ENCODE assay signal across 31 mouse cellular contexts in genomic region chr17:85891243-85891642, GRCm38 (mm10).
DNase-seq lines count a peak whose midpoint lies in the region; ATAC-seq and TF ChIP-seq lines count a peak whose summit lies in the region.
"Had no signal": no experiment of that assay in that cellular context is flagged by ENCODE, and none has a peak within 500 bp of the region (broad histone marks: within the 10 kb centered on the region; RNA-seq: fewer than 3 reads in every experiment).

No protein-coding gene starts in this region.

- H3K36me3 ChIP-seq in heart, embryonic 16.5 days (ENCODE audit: control insufficient read depth, insufficient read depth): no peaks in the 10 kb centered on the region
- H3K36me3 ChIP-seq in heart, adult 2 months (ENCODE audit: control insufficient read depth, insufficient read depth, low read length): no peaks in the 10 kb centered on the region
- H3K36me3 ChIP-seq in kidney, adult 2 months (ENCODE audit: control insufficient read depth, insufficient read depth, low read length): no peaks in the 10 kb centered on the region
- H3K36me3 ChIP-seq: embryonic facial prominence, embryonic 13.5 days; limb, embryonic 12.5 days; midbrain, embryonic 15.5 days; neural tube, embryonic 12.5 days had no signal

- H3K27me3 ChIP-seq in heart, embryonic 16.5 days (ENCODE audit: control insufficient read depth, insufficient read depth, low read length): no peaks in the 10 kb centered on the region
- no peaks in the 10 kb centered on the region for H3K27me3 ChIP-seq in heart, adult 2 months (ENCODE audit: control insufficient read depth, insufficient read depth, low read length)
- no peaks in the 10 kb centered on the region for H3K27me3 ChIP-seq in kidney, adult 2 months (replicated peaks; ENCODE audit: control insufficient read depth, insufficient read depth, low read length)
- H3K27me3 ChIP-seq: forebrain, embryonic 13.5 days; midbrain, embryonic 15.5 days; neural tube, embryonic 12.5 days had no signal

- intact Hi-C loops in heart, adult 2 months (cut with DNase I): no loop called here

- no peak for TF ChIP-seq POLR2A in heart, adult 2 months (IDR thresholded peaks at IDR 0.05; ENCODE audit: insufficient read depth, low read depth, low read length)
- no peak for TF ChIP-seq POLR2A in kidney, adult 2 months (IDR thresholded peaks at IDR 0.05; ENCODE audit: low read depth, low read length)

- peak overlapping the region; percentile 21; the same call in 1 of the 2 replicates for H3K4me2 ChIP-seq in heart, embryonic 16.5 days (ENCODE audit: low read depth, low read length)
- H3K4me2 ChIP-seq: embryonic facial prominence, embryonic 13.5 days; forebrain, embryonic 13.5 days; hindbrain, embryonic 14.5 days; limb, embryonic 12.5 days; liver, embryonic 11.5 days; midbrain, embryonic 15.5 days; neural tube, embryonic 12.5 days had no signal

- H3K27ac ChIP-seq in heart, embryonic 16.5 days (ENCODE audit: low read length): peak overlapping the region; percentile 37; the same call in 1 of the 2 replicates
- H3K27ac ChIP-seq in heart, adult 2 months: no peak overlapping the region
- H3K27ac ChIP-seq in kidney, adult 2 months (ENCODE audit: insufficient read depth, low read depth, low read length): no peak overlapping the region
- H3K27ac ChIP-seq: embryonic facial prominence, embryonic 13.5 days; forebrain, embryonic 13.5 days; gastrocnemius, adult 2 months; hindbrain, embryonic 14.5 days; layer of hippocampus, adult 2 months; limb, embryonic 12.5 days; macrophage; midbrain, embryonic 15.5 days; neural tube, embryonic 12.5 days; stomach, postnatal 0 days had no signal

- no peak for TF ChIP-seq CTCF in heart, adult 2 months (IDR thresholded peaks at IDR 0.05)
- no peak for TF ChIP-seq CTCF in kidney, adult 2 months (conservative IDR thresholded peaks at IDR 0.05; ENCODE audit: insufficient read depth, insufficient read length, low read depth, low read length)

- ATAC-seq in heart, embryonic 16.5 days (replicated peaks; ENCODE audit: extremely low read depth, insufficient read depth, low FRiP score): no peak
- ATAC-seq: inflammation-experienced regulatory T-cells, adult 6 months; liver, postnatal 0 days; lung, postnatal 0 days; midbrain, embryonic 15.5 days had no signal

- no peak overlapping the region for H3K4me3 ChIP-seq in heart, embryonic 16.5 days (ENCODE audit: low read length)
- H3K4me3 ChIP-seq in heart, adult 2 months: no peak overlapping the region
- H3K4me3 ChIP-seq in kidney, adult 2 months (ENCODE audit: insufficient read depth, low read depth, low read length): no peak overlapping the region
- H3K4me3 ChIP-seq: embryonic facial prominence, embryonic 13.5 days; erythroblast, embryonic 14.5 days; forebrain, embryonic 13.5 days; gastrocnemius, adult 2 months; layer of hippocampus, adult 2 months; limb, embryonic 12.5 days; midbrain, embryonic 15.5 days; neural tube, embryonic 12.5 days had no signal

- TF ChIP-seq EP300 in heart, adult 2 months (IDR thresholded peaks at IDR 0.05; ENCODE audit: insufficient read depth, low read depth, low read length): no peak

- no peaks in the 10 kb centered on the region for H3K9me3 ChIP-seq in heart, embryonic 16.5 days (replicated peaks; ENCODE audit: control insufficient read depth, low read length)
- H3K9me3 ChIP-seq: embryonic facial prominence, embryonic 13.5 days; forebrain, embryonic 13.5 days; limb, embryonic 12.5 days; midbrain, embryonic 15.5 days; neural tube, embryonic 12.5 days had no signal

- no peaks in the 10 kb centered on the region for H3K79me2 ChIP-seq in heart, adult 2 months (replicated peaks; ENCODE audit: control insufficient read depth, insufficient read depth, low read length)

- DNase-seq in adrenal gland, adult 2 months: peak; percentile 53
- no peak for DNase-seq in adrenal gland, postnatal 4 days (ENCODE audit: low spot score in 2 of 2)
- DNase-seq in heart, adult 2 months: no peak
- peak; percentile 88 for DNase-seq in Muller cell, postnatal 12 days (ENCODE audit: inconsistent ontology term)
- no peak for DNase-seq in kidney, adult 2 months
- DNase-seq in layer of hippocampus, postnatal 14 days (ENCODE audit: low spot score in 2 of 2): no peak
- DNase-seq: cerebellum, adult 2 months; cerebellum, postnatal 36 days; embryo, embryonic 11 days; gastrocnemius, adult 2 months; heart, postnatal 36 days; kidney, adult 8-10 months; kidney, postnatal 14 days; liver, postnatal 0 days; right cerebral cortex, postnatal 14 days; thymus, adult 2 months; thymus, postnatal 4 days had no signal

- peaks cover 25% of the 10 kb centered on the region for H3K4me1 ChIP-seq in heart, embryonic 16.5 days (ENCODE audit: control insufficient read depth, insufficient read depth, low read length)
- no peaks in the 10 kb centered on the region for H3K4me1 ChIP-seq in heart, adult 2 months (ENCODE audit: control insufficient read depth, insufficient read depth, low read length)
- no peaks in the 10 kb centered on the region for H3K4me1 ChIP-seq in kidney, adult 2 months (ENCODE audit: control insufficient read depth, insufficient read depth, low read length)
- H3K4me1 ChIP-seq: neural tube, embryonic 12.5 days had no signal

- no peak overlapping the region for H3K9ac ChIP-seq in heart, embryonic 16.5 days (ENCODE audit: low read length)
- no peak overlapping the region for H3K9ac ChIP-seq in heart, adult 2 months (ENCODE audit: low read depth, low read length)
- H3K9ac ChIP-seq: embryonic facial prominence, embryonic 13.5 days; forebrain, embryonic 13.5 days; hindbrain, embryonic 14.5 days; limb, embryonic 12.5 days; liver, postnatal 0 days; midbrain, embryonic 15.5 days; neural tube, embryonic 12.5 days had no signal

- 25% methylated on average over 2 of the region's 2 CpGs for WGBS in heart, embryonic 16.5 days
- WGBS in heart, adult 2 months: 34% methylated on average over 2 of the region's 2 CpGs
- 58% methylated on average over 2 of the region's 2 CpGs for WGBS in kidney, adult 2 months

Comparison
In these comparisons a context has a peak if more than half of its experiments do, and no peak if none do; other contexts are left out.
1. DNase-seq: peak in adrenal gland, adult 2 months (single experiment) and Muller cell, postnatal 12 days (single experiment); none in adrenal gland, postnatal 4 days (0 of 2), heart, adult 2 months (0 of 2), kidney, adult 2 months (single experiment) and layer of hippocampus, postnatal 14 days (0 of 2).